Mouse (Mus musculus) layer of hippocampus, adult 2 months (tissue): ENCODE measurements around the gene Mok. TPM values are rescaled to one million over a fixed set of nuclear protein-coding genes. Genes with fewer than 3 reads are reported as not detected.
"Not testable (repeated sequence)": the region's sequence is repeated elsewhere in the genome, so short reads cannot be mapped to it uniquely, and the experiment has no call there.

Experiments
- DNase-seq, 2 experiments: peaks; one replicate each; pipeline ENCODE4 v3.0.0; 2022; ENCODE audit warnings: low spot score in 2 of 2
- H3K27ac ChIP-seq: fragments of 200-600 bp; 2 replicates; pipeline ENCODE4 v1.8.1; 2022
- H3K4me3 ChIP-seq: fragments of 200-600 bp; 2 replicates; pipeline ENCODE4 v1.8.1; 2022; ENCODE audit warnings: mild to moderate bottlenecking
- CTCF ChIP-seq: fragments of 200-600 bp; conservative IDR thresholded peaks from 2 replicates; pipeline ENCODE4 v1.8.1; 2022; ENCODE audit warnings: antibody characterized with exemption, mild to moderate bottlenecking, moderate library complexity
- total RNA-seq, 2 experiments: library from RNA; stranded (reverse); gene quantifications; 2 replicates each; pipeline ENCODE4 v1.2.3; 2021

The Mok gene
- total RNA-seq, 2 experiments from 2014 or later: 10.4 to 13.7 TPM

DNA sequence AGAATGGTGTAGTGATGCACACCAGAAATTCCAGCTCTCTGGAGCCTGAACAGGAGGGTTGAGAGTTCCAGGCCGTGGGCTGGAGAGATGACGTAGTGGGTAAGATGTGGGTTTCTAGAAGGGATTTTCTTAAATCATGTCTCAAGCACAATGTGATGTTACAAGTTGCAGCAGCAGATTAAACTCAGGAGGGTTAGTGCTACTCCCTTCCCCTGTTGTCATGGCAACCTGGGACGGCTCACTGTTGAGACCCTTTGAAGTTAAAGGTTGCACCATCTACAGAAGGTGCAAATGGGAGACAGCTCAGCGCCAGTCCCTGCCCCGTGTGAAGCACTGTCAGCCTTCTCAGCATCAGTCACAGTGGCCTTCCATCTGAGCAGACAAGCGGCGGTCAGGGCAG lies 20.5 kb upstream of the Mok start:
- Histone ChIP-seq H3K4me3 (no peak overlapping the region), H3K27ac (no peak overlapping the region)
- no peak for DNase-seq
- no peak for TF ChIP-seq CTCF

DNA sequence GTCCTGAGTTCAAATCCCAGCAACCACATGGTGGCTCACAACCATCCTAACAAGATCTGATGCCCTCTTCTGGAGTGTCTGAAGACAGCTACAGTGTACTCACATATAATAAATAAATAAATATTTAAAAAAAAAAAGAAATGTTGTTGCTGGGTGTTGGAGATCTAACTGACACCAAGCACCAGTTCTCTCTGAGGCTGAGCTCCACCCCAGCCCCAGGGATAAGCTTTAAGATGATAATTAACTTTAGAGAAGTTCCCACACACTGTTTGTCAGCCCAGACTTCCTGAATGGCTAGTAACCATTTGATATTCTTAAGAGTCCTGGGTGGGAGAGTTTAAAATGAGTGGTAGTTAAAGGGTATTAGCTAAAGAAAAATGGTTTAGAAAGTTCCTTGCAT lies 19.6 kb upstream of the Mok start:
- DNase-seq: no peak
- TF ChIP-seq CTCF: peak; percentile 21
- Histone ChIP-seq H3K27ac (no peak overlapping the region), H3K4me3 (no peak overlapping the region)

DNA sequence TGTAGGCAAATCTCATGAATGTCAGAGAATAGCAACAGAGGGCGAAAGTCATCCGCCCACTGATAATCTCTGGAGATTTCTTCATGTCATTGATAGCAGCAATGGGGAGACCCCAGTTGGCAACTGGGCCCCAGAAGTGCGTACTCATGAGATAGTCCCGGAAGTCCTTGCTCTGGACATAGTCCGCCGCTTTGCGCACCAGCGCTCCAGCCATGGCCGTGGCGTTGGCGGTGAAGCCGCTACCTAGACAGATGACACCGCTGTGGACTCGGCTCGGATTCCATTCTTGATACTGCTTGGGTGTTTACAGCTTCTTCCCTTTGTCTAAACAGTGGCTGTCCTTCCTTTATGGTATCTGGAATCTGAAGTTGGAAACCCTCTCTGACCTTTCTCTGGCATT lies 17.9 kb upstream of the Mok start:
- H3K4me3 ChIP-seq, H3K27ac ChIP-seq, DNase-seq: not testable (repeated sequence)

DNA sequence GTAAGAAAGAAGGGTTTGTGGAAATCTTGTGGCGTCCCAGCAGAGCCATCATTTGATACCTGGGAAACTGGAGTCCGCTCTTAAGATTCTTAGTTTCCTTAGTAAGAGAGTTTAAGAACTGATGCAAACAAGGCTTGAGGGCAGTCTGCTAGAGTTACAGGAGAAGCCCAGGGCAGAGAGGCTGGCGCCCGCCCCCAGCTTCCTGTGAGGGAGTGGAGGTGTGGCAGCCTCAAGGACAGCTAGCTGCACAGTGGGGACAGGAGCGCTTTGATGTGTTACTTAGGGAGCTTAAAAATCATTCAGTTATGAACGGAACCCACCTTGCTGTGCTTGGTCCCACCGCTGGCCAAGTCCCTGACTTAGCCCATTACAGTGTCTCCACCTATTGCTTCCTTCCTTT lies 16.5 kb upstream of the Mok start:
- H3K4me3 ChIP-seq: no peak overlapping the region
- DNase-seq: no peak
- TF ChIP-seq CTCF: no peak
- H3K27ac ChIP-seq: no peak overlapping the region

DNA sequence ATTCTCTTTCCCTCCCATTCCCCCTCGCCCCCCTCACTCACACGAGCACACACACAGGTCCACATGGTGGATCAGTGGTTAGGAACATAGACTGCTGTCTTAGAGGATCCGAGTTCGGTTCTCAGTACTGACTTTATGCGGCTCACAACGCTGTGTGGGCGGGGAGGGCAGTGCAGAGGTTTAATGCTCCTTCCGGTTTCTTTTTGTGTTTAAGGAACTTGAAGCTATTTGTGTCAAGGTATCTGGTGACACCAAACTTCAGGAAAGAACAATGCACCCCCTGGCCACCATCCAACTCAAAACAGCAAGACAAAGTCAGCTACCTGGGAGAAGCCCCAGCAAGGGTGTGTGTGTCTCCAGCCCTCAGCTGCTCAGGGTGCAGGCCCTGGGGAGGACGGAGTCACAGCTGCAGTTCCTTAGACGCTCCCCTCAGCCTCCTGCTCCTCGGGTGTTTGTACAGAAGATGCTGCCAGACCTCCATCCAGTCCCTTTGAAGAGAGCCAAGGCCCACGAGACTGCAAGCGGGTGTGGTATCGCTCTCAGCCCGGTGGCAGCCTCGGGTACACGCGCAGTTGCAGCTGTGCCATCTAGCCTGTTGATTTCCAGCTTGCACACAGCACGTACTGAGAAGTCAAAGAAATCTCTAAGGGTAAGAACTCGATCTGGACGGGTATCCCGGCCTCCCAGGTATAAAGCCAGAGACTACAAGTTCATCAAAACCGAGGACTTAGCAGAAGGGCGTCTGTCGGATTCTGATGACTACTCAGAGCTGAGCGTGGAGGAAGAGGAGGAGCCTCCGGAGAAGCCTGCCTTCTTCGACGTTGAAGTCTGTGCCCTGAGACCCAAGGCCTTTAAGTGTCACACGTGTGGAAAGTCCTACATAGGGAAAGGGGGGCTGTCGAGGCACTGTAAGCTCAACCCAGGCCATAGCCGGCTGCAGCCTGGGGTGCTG lies 14.3 kb upstream of the Mok start:
- Histone ChIP-seq H3K27ac (no peak overlapping the region), H3K4me3 (no peak overlapping the region)
- DNase-seq: no peak
- no peak for TF ChIP-seq CTCF

DNA sequence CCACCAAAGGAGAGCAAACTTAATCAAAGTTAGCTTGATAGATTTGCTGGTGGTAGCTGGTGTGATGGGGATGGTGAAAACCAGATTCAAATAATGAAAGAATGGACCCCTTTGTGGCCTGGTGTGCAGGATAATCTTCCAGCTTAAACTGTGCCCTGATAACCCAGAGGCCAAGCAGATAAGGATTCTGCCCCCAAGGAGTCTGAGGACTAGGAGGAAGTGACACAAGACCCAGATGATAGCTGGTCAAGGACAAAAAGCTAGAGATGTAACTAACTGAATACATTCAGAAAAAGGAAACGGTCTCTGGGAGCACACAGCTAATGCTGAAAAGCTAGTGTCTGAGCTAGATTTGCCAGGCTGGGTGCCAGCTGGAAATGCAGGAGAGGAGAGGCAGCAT lies 11.2 kb upstream of the Mok start:
- H3K27ac ChIP-seq: no peak overlapping the region
- H3K4me3 ChIP-seq: no peak overlapping the region
- no peak for TF ChIP-seq CTCF
- no peak for DNase-seq

DNA sequence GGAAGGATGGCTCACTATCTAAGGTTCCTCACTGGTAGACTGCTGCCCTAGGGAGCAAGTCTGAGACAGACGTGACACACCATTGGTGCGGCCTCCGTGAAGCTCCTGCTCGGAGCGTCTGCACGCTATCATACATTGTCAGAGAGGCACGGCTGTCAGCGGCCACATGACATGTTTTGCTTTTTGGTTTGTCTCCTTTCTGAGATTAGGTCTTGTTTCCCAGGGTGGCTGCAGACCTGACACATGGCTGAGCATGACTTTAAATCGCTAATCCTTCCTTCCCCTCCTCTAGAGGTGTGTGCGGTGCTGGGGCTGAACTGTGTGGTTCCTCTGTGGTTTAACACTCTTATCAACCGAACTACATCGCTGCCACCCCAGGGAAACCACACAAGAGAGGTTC lies 10.7 kb upstream of the Mok start:
- Histone ChIP-seq H3K27ac (peak overlapping the region; percentile 95; the same call in 1 of the 2 replicates), H3K4me3 (peak overlapping the region; percentile 73)
- no peak for DNase-seq
- no peak for TF ChIP-seq CTCF

DNA sequence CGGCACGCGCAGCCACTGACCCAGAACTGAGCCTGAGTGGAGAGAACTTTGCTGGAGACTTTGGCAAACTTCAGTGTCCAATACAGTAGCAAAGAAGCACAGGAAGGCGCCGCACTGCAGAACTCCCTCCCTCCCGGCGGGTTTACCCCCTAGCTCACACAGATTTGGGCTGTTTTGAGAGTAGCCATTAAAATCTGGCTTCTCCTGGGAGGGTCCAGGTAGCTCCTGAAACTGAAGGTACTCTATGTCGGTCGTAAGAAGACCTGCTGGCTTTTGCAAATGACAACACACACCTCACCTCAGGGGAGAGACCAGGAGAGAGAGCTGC lies 10.2 kb upstream of the Mok start:
- Histone ChIP-seq H3K27ac (peak overlapping the region; percentile 95), H3K4me3 (peak overlapping the region; percentile 73)
- TF ChIP-seq CTCF: no peak
- DNase-seq: no peak

DNA sequence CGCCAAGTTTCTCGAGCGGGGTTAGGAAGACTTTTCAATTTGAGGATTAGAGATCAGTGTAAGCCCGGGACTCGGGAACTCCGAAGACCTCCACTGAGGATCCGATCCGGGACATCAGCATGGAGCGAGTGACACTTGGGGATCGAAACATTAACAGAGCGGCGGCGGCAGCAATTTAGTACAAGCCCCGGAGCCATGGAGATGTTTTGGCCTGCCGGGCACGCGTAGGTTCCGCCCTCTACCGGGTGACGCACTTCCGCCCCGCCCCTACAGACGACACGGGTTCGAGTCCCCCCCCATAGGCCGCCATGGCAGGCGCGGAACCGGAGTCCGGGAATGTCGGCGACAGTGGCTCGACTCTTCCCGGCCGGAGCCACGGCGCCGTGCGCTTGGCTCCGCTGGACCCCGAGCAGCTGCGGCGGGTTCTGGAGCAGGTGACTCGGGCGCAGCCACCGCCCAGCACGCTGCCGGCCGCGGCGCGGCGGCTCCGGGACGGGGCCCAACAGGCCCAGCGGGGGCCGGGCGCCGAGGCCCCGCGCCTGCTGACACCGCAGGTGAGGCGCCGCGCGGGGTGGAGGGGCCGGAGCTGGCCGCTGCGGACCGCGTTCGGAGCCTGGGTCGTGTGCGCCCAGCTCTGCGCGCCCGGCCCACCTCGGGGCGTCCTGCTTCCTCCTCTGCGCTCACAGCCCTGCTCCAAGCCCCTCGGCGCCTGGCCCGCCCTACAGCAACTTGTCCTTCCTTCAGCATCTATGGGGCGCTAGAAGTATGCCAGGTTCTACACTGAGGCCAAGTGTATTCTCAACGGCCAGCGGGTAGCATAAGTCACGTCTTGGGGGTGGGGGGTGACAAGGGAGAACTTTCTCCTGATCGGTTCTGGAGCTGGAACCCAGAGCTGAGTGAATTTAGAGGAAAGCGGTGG lies 9.5 kb upstream of the Mok start, which contains the start of gene Zfp839:
Gene Zfp839, plus strand, starts transcription at position 244 of the 919 bp plus-strand sequence.
- DNase-seq: peak; percentile 87 to 88
- no peak for TF ChIP-seq CTCF
- Histone ChIP-seq H3K27ac (peak within 1 kb of the TSS; percentile 95), H3K4me3 (peak within 1 kb of the TSS; percentile 73)

DNA sequence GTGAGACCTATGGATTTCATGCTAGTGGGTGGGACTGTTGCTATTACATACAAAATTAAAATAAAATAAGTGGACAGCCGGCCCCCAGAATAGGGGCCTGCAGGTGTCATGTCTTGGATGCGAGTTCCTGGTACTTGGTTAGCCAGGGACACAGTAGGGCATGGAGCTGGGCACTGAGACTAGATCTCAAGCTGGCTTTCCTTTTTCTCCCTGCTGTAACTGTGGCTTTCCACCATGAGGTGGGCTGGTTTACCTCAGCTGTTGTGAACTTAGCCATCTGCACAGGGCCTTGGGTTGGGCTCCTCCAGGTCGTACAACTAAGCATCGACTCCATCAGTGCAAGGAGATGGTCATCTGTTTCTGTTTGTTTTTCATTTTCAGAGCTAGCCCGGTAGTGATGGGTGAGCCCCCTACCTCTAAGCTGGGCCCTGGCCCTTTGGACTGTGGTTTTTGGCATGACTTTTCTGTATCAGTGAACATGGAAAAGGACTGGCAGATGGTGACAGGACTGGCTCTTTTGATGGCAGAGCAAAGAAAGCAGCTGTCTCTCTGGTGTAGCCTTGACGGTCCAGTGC lies 5.5 kb upstream of the Mok start:
- peak overlapping the region; percentile 59 for H3K4me3 ChIP-seq

DNA sequence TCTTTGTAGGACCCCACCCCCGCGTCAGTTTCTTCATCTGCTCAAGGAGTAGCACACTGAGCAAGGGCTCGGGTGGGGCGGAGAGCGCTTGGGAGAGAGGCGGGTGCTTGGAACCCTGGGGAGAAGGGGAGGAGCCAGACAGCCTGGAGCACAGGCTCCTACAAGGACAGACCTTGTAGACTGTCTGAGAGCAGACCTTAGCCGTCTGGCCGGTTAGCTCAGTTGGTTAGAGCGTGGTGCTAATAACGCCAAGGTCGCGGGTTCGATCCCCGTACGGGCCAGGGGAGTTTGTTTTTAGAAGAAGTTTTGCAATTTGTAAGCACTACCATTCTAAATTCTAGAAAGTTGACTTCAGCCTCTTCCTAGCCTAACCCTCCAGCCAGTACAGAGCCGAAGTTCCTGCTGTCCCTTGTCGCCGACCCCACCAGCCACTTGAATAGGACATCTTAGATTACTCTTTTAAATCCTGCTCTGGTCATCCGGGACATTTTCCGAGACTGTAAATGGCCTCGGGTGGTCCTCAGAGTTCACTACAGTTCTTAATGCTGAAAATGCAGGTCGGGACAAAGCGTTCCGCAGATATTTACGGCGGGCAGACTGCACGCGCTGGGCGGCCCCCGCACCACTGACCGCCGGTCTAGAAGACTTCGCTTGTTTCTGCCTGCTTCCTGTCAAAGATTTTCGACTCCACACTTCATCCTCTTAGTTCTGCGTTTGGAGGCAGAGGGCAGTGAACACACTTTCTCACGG lies 4.6 kb upstream of the Mok start:
- Histone ChIP-seq H3K27ac (peak overlapping the region; percentile 72), H3K4me3 (peak overlapping the region; percentile 59)
- peak; percentile 79 to 81 for DNase-seq
- TF ChIP-seq CTCF: no peak

More for the DNA sequence above, 5.5 kb upstream of the Mok start:
- H3K27ac ChIP-seq: peak overlapping the region; percentile 72; the same call in 1 of the 2 replicates
- DNase-seq: no peak
- no peak for TF ChIP-seq CTCF
